Mouse (Mus musculus): ENCODE measurements around the gene Grk6.

Gene Grk6

DNA sequence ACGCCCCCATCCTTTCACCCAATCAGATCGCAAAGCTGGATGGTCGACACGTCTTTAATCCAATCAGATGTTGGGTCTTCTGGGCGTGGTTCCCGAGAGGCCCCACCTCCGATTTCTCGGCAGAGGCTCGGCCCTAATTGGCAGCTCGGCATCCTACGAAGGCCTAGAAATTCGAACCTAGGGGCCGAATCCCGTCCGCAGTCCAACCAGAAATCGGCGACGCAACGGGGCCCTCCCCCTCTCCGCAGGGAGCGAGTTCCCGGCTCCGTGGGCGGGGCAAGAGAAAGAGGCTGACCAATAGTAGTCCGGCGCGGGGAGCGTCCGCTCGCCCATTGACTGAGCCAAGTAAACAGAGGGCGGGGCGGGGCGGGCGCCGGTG is at the start of gene Grk6:
Grk6 (plus strand) TSS at position 136 of the 379 bp plus-strand sequence.
- peak; percentile 99 for DNase-seq

DNA sequence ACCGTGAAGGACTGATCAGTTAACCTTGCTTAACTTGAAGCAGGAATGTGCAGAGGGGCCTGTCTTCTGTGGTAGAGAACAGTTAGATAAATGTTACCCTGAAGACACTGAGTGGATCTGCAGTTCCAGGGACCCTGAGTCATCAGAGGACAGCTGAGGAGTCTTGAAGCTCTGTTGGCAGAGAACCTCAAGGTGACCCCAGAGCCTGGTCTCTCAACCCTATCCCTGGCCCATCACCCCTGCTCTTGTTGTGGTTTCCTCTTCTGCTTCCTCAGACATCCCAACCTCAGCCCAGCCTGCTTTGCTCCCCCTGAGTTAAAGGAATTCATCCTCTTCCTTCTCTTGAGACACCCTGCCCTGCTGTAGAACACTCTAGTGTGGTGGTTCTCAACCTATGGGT is 46.8 kb upstream of the Grk6 start, which contains the start of gene Slc34a1:
Slc34a1 (plus strand) TSS at position 100 of the 400 bp plus-strand sequence.
- no peak for DNase-seq

DNA sequence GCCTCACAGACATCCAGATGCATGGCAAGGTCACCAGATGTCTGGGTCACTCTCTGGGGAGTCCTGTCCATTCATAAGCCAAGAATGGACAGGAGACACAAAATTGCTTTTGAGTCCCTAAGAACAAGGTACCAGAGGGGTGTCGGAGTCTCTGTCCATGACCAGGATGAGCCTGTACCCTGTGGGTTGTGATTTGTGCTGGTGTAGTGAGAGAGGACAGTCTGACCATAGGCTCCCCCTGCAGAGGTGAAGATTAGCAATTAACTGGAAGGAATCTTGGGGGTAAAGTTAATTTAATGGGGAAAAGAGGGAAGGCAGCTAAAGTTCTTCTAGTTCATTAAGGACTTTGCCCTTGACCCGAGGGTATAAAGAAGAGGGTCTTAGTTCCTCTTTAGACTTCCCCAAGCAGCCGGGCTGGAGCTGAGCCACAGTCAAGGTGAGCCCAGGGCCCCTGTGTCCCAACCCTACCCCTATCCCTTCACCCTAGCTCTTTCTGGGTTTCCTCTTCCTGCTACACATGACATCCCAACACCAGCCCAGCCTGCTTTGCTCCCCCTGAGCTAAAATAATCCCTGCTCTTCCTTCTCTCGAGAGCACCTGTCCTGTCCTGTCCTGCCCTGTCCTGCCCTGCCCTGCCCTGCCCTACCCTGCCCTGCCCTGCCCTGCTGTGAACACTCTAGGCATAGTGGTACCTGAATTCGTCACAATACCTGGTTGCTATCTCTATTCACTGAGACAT is 45.4 kb upstream of the Grk6 start:
- DNase-seq = no peak

GRCm38 (mm10) chr13:55400039-55400346 is 44.9 kb upstream of the Grk6 start:
- DNase-seq = no peak

- DNase-seq = no peak
Observed at GRCm38 (mm10) chr13:55403266-55403665, 41.6 kb upstream of the Grk6 start.

DNA sequence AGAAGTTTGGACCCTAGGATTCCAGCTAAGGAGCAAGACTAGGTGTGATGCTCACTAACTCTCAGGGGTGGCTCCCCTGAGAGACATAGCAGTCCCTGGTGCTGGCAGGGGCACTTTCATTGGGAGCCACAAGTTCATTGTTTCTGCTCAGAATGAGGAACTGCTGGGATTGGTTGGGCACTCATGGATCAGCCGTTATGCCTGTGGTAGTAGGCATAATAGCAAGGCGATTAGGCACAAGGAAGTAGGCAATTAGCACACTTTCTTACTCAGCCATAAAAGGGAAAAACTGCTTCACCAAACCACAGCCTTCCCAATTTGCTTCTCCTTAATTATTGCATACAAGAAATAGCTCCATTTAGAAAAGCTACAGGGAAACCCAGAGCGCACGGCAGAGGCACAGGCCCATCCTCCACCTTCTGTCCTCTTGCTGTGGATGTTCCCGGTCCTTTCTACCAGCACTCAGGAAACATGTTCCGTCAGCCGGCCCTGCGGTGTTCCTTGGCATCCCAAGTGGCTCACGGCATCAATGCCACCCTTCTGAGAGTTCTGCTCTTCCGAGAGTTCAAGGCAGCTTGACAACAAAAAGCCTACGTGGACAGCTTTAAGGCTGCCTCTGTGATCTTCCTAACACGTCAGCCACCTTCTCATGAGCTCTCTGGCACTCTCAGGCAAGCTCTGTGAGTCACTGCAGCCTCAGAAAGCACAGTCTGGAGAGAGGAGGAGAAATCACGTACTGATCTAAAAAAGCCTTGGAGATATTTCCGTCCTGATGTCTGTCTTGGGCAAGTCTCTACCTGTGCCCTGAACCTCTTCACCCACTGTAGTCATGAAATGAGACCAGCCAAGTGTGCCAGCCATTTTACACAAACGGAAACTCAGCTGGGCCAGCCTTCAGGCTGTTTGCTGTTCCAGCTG is 40.7 kb upstream of the Grk6 start:
- DNase-seq = no peak

GRCm38 (mm10) chr13:55404853-55405782 is 39.8 kb upstream of the Grk6 start:
- peak; percentile 89 for DNase-seq

DNA sequence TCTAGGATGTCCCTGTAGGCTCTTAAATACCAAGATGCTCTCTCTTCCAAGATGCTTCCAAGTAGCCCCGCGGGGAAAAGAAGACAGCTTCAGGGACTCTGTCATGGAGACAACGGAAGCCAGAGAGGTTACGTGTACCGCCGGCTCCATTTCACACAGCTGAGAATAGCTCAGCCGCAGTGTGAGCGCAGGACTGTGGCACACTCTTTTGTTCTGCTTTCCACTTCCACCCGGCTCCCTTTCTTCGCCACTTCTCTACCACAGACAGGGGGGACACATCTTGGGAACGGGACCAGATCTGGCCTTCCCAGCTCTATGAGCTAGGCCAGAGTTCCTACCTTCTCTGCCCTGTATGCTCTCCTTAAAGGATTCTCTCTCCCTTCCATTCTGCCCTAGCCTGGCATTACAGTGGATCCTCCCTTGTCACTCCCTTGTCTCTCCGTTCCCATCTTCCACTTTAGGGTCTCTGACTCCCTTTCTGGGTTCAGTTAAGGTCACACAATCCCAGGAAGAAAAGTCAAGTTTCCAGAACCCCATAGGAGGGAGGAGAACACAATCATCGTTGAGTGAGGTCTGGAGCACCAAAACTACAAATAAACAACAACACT is 39.0 kb upstream of the Grk6 start:
- DNase-seq = no peak

DNA sequence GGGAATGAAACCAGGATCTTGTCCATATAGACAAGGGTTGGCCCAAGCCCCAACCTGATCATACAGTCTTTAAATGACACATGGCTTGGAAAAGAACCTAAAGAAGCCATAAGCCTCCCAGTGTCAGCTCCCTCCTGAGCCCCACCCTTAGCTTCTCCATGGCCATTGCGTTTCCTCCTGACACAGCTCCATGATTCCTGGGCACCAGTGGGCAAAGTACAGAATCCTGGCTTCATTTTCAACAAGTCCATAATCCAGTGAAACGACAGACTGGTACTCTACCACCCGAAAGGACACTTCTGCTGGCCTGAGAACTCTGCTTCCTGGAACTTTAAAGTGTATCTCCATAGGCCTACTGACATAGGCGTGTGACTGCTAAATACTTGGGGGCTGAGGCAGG is 37.5 kb upstream of the Grk6 start:
- DNase-seq = no peak

GRCm38 (mm10) chr13:55408546-55409120 is 36.2 kb upstream of the Grk6 start:
- no peak for DNase-seq

DNA sequence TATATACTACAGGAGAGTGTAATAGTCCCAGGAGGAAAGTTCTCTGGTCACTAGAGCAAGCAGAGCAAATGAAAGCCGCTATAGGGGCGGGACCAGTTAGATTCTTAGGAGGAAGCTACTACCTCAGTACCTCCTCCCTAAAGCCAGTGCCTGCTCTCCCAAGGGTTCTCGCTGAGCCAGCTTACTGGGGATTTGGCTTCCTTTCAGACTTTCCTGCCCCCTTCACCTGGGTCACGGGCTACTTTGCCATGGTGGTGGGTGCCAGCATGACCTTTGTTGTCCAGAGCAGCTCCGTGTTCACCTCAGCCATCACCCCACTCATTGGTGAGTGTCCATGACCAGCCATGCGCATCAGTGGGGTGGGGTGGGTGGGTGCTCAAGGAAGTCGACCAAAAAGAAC is 33.0 kb upstream of the Grk6 start:
- DNase-seq = no peak

DNA sequence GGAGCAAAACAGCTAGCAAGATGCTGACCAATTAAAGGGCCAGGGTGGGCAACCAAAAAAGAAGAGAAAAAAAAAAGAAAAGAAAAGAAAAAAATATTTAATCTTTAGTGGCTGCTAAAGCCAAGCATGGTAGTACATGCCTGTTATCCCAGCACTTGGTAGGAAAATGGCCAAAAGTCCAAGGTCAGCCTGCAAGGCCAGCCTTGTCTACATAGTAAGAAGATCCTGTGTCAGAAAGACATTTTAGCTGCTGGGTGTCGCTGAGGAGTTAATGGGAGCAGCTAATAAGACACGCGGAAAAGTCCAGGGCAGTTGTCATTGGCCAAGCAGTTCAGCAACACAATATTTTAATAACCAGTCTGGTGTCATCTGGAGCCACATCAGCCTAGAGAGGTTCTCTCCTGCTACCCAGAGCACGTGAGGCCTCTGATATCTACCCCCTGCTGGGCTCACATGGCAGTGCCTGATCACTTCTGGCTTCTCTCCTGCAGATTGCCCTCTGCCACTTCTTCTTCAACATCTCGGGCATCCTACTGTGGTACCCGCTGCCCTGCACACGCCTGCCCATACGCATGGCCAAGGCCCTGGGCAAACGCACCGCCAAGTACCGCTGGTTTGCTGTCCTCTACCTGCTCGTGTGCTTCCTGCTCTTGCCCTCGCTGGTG is 32.1 kb upstream of the Grk6 start:
- DNase-seq = no peak

GRCm38 (mm10) chr13:55413333-55413732 is 31.5 kb upstream of the Grk6 start:
- DNase-seq = no peak

DNA sequence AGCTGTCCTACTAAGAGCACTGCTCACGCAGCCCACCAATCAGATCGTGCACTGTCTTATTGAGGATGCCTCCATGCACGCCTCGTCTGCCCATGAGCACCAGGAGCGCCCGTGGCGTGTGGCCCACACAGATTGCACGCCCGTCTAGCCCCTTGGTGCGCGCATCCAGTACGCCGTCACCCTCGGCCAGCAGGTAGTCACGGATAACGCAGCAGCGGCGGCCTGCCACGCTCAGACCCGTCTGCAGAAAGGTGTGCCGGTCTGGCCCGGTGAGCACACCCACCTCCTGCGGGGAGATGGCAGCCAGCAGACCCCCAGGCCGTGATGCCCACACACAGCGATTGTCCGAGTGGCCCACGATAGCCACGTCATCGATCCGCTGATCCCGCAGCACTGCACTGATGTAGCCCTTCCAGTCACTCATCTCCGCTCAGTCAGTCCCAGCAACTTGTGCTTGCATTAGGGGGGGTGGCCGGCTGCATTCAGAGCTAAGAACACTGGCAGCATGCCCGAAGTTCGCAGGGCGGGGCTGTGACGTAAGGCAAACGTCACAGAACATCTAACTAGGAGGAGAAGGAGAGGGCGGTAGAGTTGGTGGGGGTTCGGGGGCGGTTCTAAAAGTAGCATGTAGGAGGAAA is 30.0 kb upstream of the Grk6 start, which contains the start of gene Pfn3:
Pfn3 (minus strand) TSS at position 490 of the 638 bp plus-strand sequence.
- DNase-seq = peak; percentile 47 to 62

DNA sequence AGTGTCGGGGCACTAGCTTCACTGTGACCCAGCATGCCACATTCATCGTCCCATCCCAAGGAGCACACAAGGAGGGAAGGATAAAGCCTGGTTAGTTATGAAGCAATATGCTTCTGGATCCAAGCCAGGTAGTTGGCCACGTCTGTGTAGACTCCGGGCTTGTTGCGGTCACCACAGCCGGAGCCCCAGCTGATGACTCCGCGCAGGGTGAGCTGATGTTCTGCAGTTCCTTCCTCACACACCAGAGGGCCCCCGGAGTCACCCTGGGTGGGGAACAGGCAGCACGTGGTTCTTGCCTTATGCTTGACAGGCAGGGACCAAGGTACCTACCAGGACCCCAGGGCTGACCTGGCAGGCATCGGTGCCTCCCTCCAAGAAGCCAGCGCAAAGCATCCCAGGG is 26.9 kb upstream of the Grk6 start:
- DNase-seq = peak; percentile 91 to 95

- no peak for DNase-seq
Observed at GRCm38 (mm10) chr13:55419142-55419541, 25.7 kb upstream of the Grk6 start.

- DNase-seq = no peak
Observed at GRCm38 (mm10) chr13:55420018-55420932, 24.6 kb upstream of the Grk6 start.

- peak; percentile 79 to 82 for DNase-seq
Observed at GRCm38 (mm10) chr13:55420933-55421800, 23.7 kb upstream of the Grk6 start.

- no peak for DNase-seq
Observed at GRCm38 (mm10) chr13:55426613-55427012, 18.3 kb upstream of the Grk6 start, which contains the start of gene F12. F12 (minus strand) TSS chr13:55426793.
